In genomic region chr19:37376841-37377240, GRCm38 (mm10) we compare ENCODE assay signal across 8 mouse cellular contexts. TPM values are rescaled to one million over a fixed set of nuclear protein-coding genes. Genes with fewer than 3 reads are reported as not detected.
DNase-seq lines count a peak whose midpoint lies in the region; ATAC-seq lines count a peak whose summit lies in the region.

No protein-coding gene starts in this region.

- peak overlapping the region; percentile 72 for H3K4me3 ChIP-seq in kidney, embryonic 15.5 days (replicated peaks)
- peak overlapping the region; percentile 94 for H3K4me3 ChIP-seq in heart, embryonic 16.5 days (ENCODE audit: low read length)
- peak overlapping the region; percentile 76 for H3K4me3 ChIP-seq in midbrain, embryonic 11.5 days (ENCODE audit: low read depth, low read length)

- H3K27me3 ChIP-seq in kidney, embryonic 15.5 days = no peaks in the 10 kb centered on the region
- H3K27me3 ChIP-seq in heart, embryonic 16.5 days (ENCODE audit: control insufficient read depth, insufficient read depth, low read length) = no peaks in the 10 kb centered on the region
- H3K27me3 ChIP-seq in midbrain, embryonic 11.5 days (ENCODE audit: control insufficient read depth, insufficient read depth, low read length) = no peaks in the 10 kb centered on the region

- H3K9me3 ChIP-seq in kidney, embryonic 15.5 days (replicated peaks) = no peaks in the 10 kb centered on the region
- H3K9me3 ChIP-seq in heart, embryonic 16.5 days (replicated peaks; ENCODE audit: control insufficient read depth, low read length) = no peaks in the 10 kb centered on the region
- H3K9me3 ChIP-seq in midbrain, embryonic 11.5 days (ENCODE audit: control insufficient read depth, low read length) = no peaks in the 10 kb centered on the region

- peak overlapping the region; percentile 98; the same call in 1 of the 2 replicates for H3K27ac ChIP-seq in kidney, embryonic 15.5 days
- H3K27ac ChIP-seq in heart, embryonic 16.5 days (ENCODE audit: low read length) = peak overlapping the region; percentile 84
- H3K27ac ChIP-seq in midbrain, embryonic 11.5 days (ENCODE audit: low read depth, low read length) = no peak overlapping the region

- no peak for ATAC-seq in kidney, embryonic 15.5 days (replicated peaks; ENCODE audit: low FRiP score)
- ATAC-seq in heart, embryonic 16.5 days (replicated peaks; ENCODE audit: extremely low read depth, insufficient read depth, low FRiP score) = no peak
- ATAC-seq in midbrain, embryonic 11.5 days (ENCODE audit: low FRiP score) = no peak
- no peak for ATAC-seq in activated CD4-positive, CD25-positive, alpha-beta regulatory T cell, adult 4 months

- H3K4me2 ChIP-seq in kidney, embryonic 15.5 days = peak overlapping the region; percentile 67
- peak overlapping the region; percentile 72 for H3K4me2 ChIP-seq in heart, embryonic 16.5 days (ENCODE audit: low read depth, low read length)
- peak overlapping the region; percentile 55 for H3K4me2 ChIP-seq in midbrain, embryonic 11.5 days

- DNase-seq in kidney, postnatal 10 days = no peak
- DNase-seq in Muller cell, postnatal 12 days (ENCODE audit: inconsistent ontology term) = peak; percentile 30
- DNase-seq in midbrain, embryonic 11.5 days (ENCODE audit: low spot score, missing footprints) = peak; percentile 91
- DNase-seq in B cell, adult 2 months = no peak
- no peak for DNase-seq in layer of hippocampus, postnatal 10 days (ENCODE audit: low spot score in 2 of 2)

- no peaks in the 10 kb centered on the region for H3K36me3 ChIP-seq in kidney, embryonic 15.5 days
- no peaks in the 10 kb centered on the region for H3K36me3 ChIP-seq in heart, embryonic 16.5 days (ENCODE audit: control insufficient read depth, insufficient read depth)
- no peaks in the 10 kb centered on the region for H3K36me3 ChIP-seq in midbrain, embryonic 11.5 days (ENCODE audit: control insufficient read depth, insufficient read depth, low read length)

- peak overlapping the region; percentile 65 for H3K9ac ChIP-seq in kidney, embryonic 15.5 days
- H3K9ac ChIP-seq in heart, embryonic 16.5 days (ENCODE audit: low read length) = peak overlapping the region; percentile 86
- H3K9ac ChIP-seq in midbrain, embryonic 11.5 days (ENCODE audit: low read length) = peak overlapping the region; percentile 69

- WGBS in kidney, embryonic 15.5 days = under 1% methylated on average over 11 of the region's 11 CpGs
- 2% methylated on average over 11 of the region's 11 CpGs for WGBS in heart, embryonic 16.5 days
- WGBS in midbrain, embryonic 11.5 days = 2% methylated on average over 11 of the region's 11 CpGs

- H3K4me1 ChIP-seq in kidney, embryonic 15.5 days = peaks cover 31% of the 10 kb centered on the region
- peaks cover 17% of the 10 kb centered on the region for H3K4me1 ChIP-seq in heart, embryonic 16.5 days (ENCODE audit: control insufficient read depth, insufficient read depth, low read length)
- peaks cover 11% of the 10 kb centered on the region for H3K4me1 ChIP-seq in midbrain, embryonic 11.5 days (ENCODE audit: control insufficient read depth, insufficient read depth, low read length)

RNA-seq across cellular contexts. Expression of gene Kif11, which starts 0.6 kb away (rescaled TPM):
- polyA plus RNA-seq in kidney, embryonic 15.5 days (2015; fragmentation: Nextera tagmentation; extraction: Ambion mirVana) = 60.8 and 60.9 TPM in 2 replicates
- polyA plus RNA-seq in heart, embryonic 16.5 days (2015; fragmentation: Nextera tagmentation; extraction: Ambion mirVana) = 43.7 and 51.5 TPM in 2 replicates
- 97.6 and 114 TPM in 2 replicates for polyA plus RNA-seq in midbrain, embryonic 11.5 days (2014; fragmentation: Nextera tagmentation; extraction: Ambion mirVana)
- 1 to 10 TPM; 4.5 to 5.1 TPM for total RNA-seq in layer of hippocampus, postnatal 10 days (2021)
- 10 to 100 TPM; 16.6 to 21.3 TPM for polyA plus RNA-seq in activated CD4-positive, CD25-positive, alpha-beta regulatory T cell, adult 4 months (2017; shearing (Covaris generic))

RNA-seq across cellular contexts. Expression of gene Ide, which starts 39.2 kb away (rescaled TPM):
- polyA plus RNA-seq in kidney, embryonic 15.5 days (2015; fragmentation: Nextera tagmentation; extraction: Ambion mirVana) = 53.3 and 56.6 TPM in 2 replicates
- 81.9 and 85.6 TPM in 2 replicates for polyA plus RNA-seq in heart, embryonic 16.5 days (2015; fragmentation: Nextera tagmentation; extraction: Ambion mirVana)
- polyA plus RNA-seq in midbrain, embryonic 11.5 days (2014; fragmentation: Nextera tagmentation; extraction: Ambion mirVana) = 59.8 and 65.3 TPM in 2 replicates
- total RNA-seq in layer of hippocampus, postnatal 10 days (2021) = 10 to 100 TPM; 54.6 to 57.8 TPM
- polyA plus RNA-seq in activated CD4-positive, CD25-positive, alpha-beta regulatory T cell, adult 4 months (2017; shearing (Covaris generic)) = 10 to 100 TPM; 62.6 to 67.5 TPM

RNA-seq across cellular contexts. Expression of gene Hhex, which starts 57.8 kb away (rescaled TPM):
- 17.4 and 19.9 TPM in 2 replicates for polyA plus RNA-seq in kidney, embryonic 15.5 days (2015; fragmentation: Nextera tagmentation; extraction: Ambion mirVana)
- 13.0 and 13.1 TPM in 2 replicates for polyA plus RNA-seq in heart, embryonic 16.5 days (2015; fragmentation: Nextera tagmentation; extraction: Ambion mirVana)
- polyA plus RNA-seq in midbrain, embryonic 11.5 days (2014; fragmentation: Nextera tagmentation; extraction: Ambion mirVana) = 4.5 and 5.4 TPM in 2 replicates
- total RNA-seq in layer of hippocampus, postnatal 10 days (2021) = 1 to 10 TPM; 2.3 to 3.5 TPM
- polyA plus RNA-seq in activated CD4-positive, CD25-positive, alpha-beta regulatory T cell, adult 4 months (2017; shearing (Covaris generic)) = 1 to 10 TPM in 1 of 2 experiments, not detected in 1; 1.1 TPM

Comparison
In these comparisons a context has a peak if more than half of its experiments do, and no peak if none do; other contexts are left out.
1. DNase-seq: peak in Muller cell, postnatal 12 days (single experiment) and midbrain, embryonic 11.5 days (single experiment); none in kidney, postnatal 10 days (single experiment), B cell, adult 2 months (0 of 2) and layer of hippocampus, postnatal 10 days (0 of 2).
2. Peak in every context shown above with its lines, with median percentiles within 50 percentile points of each other: H3K4me2 ChIP-seq, H3K4me3 ChIP-seq and H3K9ac ChIP-seq.